Mouse (Mus musculus): ENCODE measurements around the gene Nln. TPM values are rescaled to one million over a fixed set of nuclear protein-coding genes. Genes with fewer than 3 reads are reported as not detected.

Gene Nln
- polyA plus RNA-seq, 1 experiment = 26.0 TPM

GRCm38 (mm10) chr13:104012214-104012833, 97.1 kb downstream of the Nln start:
- TF ChIP-seq CTCF (IDR thresholded peaks at IDR 0.05; ENCODE audit: low read depth, low read length) = no peak
- TF ChIP-seq POLR2A (IDR thresholded peaks at IDR 0.05; ENCODE audit: borderline replicate concordance, low read depth, low read length) = no peak
- H3K4me3 ChIP-seq (ENCODE audit: insufficient read depth, low read length) = no peak overlapping the region
- H3K27ac ChIP-seq (ENCODE audit: insufficient read depth, low read depth, low read length) = no peak overlapping the region
- peaks cover 5% of the 10 kb centered on the region; the same call in 1 of the 2 replicates for H3K4me1 ChIP-seq (ENCODE audit: control insufficient read depth, insufficient read depth, low read length)

- TF ChIP-seq CTCF (IDR thresholded peaks at IDR 0.05; ENCODE audit: low read depth, low read length) = no peak
- no peak for TF ChIP-seq POLR2A (IDR thresholded peaks at IDR 0.05; ENCODE audit: borderline replicate concordance, low read depth, low read length)
- H3K27ac ChIP-seq (ENCODE audit: insufficient read depth, low read depth, low read length) = no peak overlapping the region
- no peak overlapping the region for H3K4me3 ChIP-seq (ENCODE audit: insufficient read depth, low read length)
- H3K4me1 ChIP-seq (ENCODE audit: control insufficient read depth, insufficient read depth, low read length) = peaks cover 5% of the 10 kb centered on the region; the same call in 1 of the 2 replicates
Observed at GRCm38 (mm10) chr13:104011289-104011688, 98.1 kb downstream of the Nln start.

- Histone ChIP-seq H3K27ac (ENCODE audit: insufficient read depth, low read depth, low read length) (no peak overlapping the region), H3K4me1 (ENCODE audit: control insufficient read depth, insufficient read depth, low read length) (no peaks in the 10 kb centered on the region), H3K4me3 (ENCODE audit: insufficient read depth, low read length) (no peak overlapping the region)
- TF ChIP-seq CTCF (IDR thresholded peaks at IDR 0.05; ENCODE audit: low read depth, low read length) (no peak), POLR2A (IDR thresholded peaks at IDR 0.05; ENCODE audit: borderline replicate concordance, low read depth, low read length) (no peak)
Observed at GRCm38 (mm10) chr13:104005231-104005845, 104.1 kb downstream of the Nln start.

GRCm38 (mm10) chr13:103994085-103994455, 115.3 kb downstream of the Nln start:
- TF ChIP-seq POLR2A (IDR thresholded peaks at IDR 0.05; ENCODE audit: borderline replicate concordance, low read depth, low read length) (no peak), CTCF (IDR thresholded peaks at IDR 0.05; ENCODE audit: low read depth, low read length) (no peak)
- Histone ChIP-seq H3K4me3 (ENCODE audit: insufficient read depth, low read length) (no peak overlapping the region), H3K4me1 (ENCODE audit: control insufficient read depth, insufficient read depth, low read length) (no peaks in the 10 kb centered on the region)

GRCm38 (mm10) chr13:103993142-103994084, 116.0 kb downstream of the Nln start:
- no peak overlapping the region for H3K4me3 ChIP-seq (ENCODE audit: insufficient read depth, low read length)
- H3K4me1 ChIP-seq (ENCODE audit: control insufficient read depth, insufficient read depth, low read length) = no peaks in the 10 kb centered on the region
- TF ChIP-seq POLR2A (IDR thresholded peaks at IDR 0.05; ENCODE audit: borderline replicate concordance, low read depth, low read length) (no peak), CTCF (IDR thresholded peaks at IDR 0.05; ENCODE audit: low read depth, low read length) (no peak)
- H3K27ac ChIP-seq (ENCODE audit: insufficient read depth, low read depth, low read length) = no peak overlapping the region

More at GRCm38 (mm10) chr13:103994085-103994455, 115.3 kb downstream of the Nln start:
- H3K27ac ChIP-seq (ENCODE audit: insufficient read depth, low read depth, low read length) = no peak overlapping the region

GRCm38 (mm10) chr13:103986660-103987059, 122.8 kb downstream of the Nln start:
- Histone ChIP-seq H3K27ac (ENCODE audit: insufficient read depth, low read depth, low read length) (no peak overlapping the region), H3K4me1 (ENCODE audit: control insufficient read depth, insufficient read depth, low read length) (no peaks in the 10 kb centered on the region), H3K4me3 (ENCODE audit: insufficient read depth, low read length) (no peak overlapping the region)
- TF ChIP-seq CTCF (IDR thresholded peaks at IDR 0.05; ENCODE audit: low read depth, low read length) = no peak

GRCm38 (mm10) chr13:103985510-103986278, 123.7 kb downstream of the Nln start:
- no peaks in the 10 kb centered on the region for H3K4me1 ChIP-seq (ENCODE audit: control insufficient read depth, insufficient read depth, low read length)
- H3K4me3 ChIP-seq (ENCODE audit: insufficient read depth, low read length) = no peak overlapping the region
- no peak for TF ChIP-seq POLR2A (IDR thresholded peaks at IDR 0.05; ENCODE audit: borderline replicate concordance, low read depth, low read length)
- no peak for TF ChIP-seq CTCF (IDR thresholded peaks at IDR 0.05; ENCODE audit: low read depth, low read length)
- H3K27ac ChIP-seq (ENCODE audit: insufficient read depth, low read depth, low read length) = no peak overlapping the region

- H3K4me3 ChIP-seq (ENCODE audit: insufficient read depth, low read length) = no peak overlapping the region
- TF ChIP-seq POLR2A (IDR thresholded peaks at IDR 0.05; ENCODE audit: borderline replicate concordance, low read depth, low read length) (no peak), CTCF (IDR thresholded peaks at IDR 0.05; ENCODE audit: low read depth, low read length) (peak; percentile 10; the same call in 1 of the 2 replicates)
- H3K27ac ChIP-seq (ENCODE audit: insufficient read depth, low read depth, low read length) = no peak overlapping the region
- H3K4me1 ChIP-seq (ENCODE audit: control insufficient read depth, insufficient read depth, low read length) = peaks cover 9% of the 10 kb centered on the region
Observed at GRCm38 (mm10) chr13:103982376-103982775, 127.0 kb downstream of the Nln start.

- TF ChIP-seq POLR2A (IDR thresholded peaks at IDR 0.05; ENCODE audit: borderline replicate concordance, low read depth, low read length) (no peak), CTCF (IDR thresholded peaks at IDR 0.05; ENCODE audit: low read depth, low read length) (no peak)
- peaks cover 9% of the 10 kb centered on the region for H3K4me1 ChIP-seq (ENCODE audit: control insufficient read depth, insufficient read depth, low read length)
- H3K4me3 ChIP-seq (ENCODE audit: insufficient read depth, low read length) = no peak overlapping the region
- no peak overlapping the region for H3K27ac ChIP-seq (ENCODE audit: insufficient read depth, low read depth, low read length)
Observed at GRCm38 (mm10) chr13:103980414-103980813, 129.0 kb downstream of the Nln start.

Measured in bone marrow macrophage, adult 2 months (primary cell).